Mouse (Mus musculus) activated CD4-positive, CD25-positive, alpha-beta regulatory T cell, adult 4 months (primary cell): ENCODE results near the gene Cyp2w1. TPM values are rescaled to one million over a fixed set of nuclear protein-coding genes. Genes with fewer than 3 reads are reported as not detected.
"Not testable (repeated sequence)": the region's sequence is repeated elsewhere in the genome, so short reads cannot be mapped to it uniquely, and the experiment has no call there.

Experiments used
- ATAC-seq: one replicate; pipeline ENCODE4 v1.8.0; 2017
- polyA plus RNA-seq, 2 experiments: library from polyadenylated mRNA; unstranded; fragments of 100-300 nt; shearing (Covaris generic); gene quantifications; one replicate each; pipeline ENCODE4 v1.2.1; 2017

The Cyp2w1 gene
- polyA plus RNA-seq, 2 experiments from 2014 or later = not detected

DNA sequence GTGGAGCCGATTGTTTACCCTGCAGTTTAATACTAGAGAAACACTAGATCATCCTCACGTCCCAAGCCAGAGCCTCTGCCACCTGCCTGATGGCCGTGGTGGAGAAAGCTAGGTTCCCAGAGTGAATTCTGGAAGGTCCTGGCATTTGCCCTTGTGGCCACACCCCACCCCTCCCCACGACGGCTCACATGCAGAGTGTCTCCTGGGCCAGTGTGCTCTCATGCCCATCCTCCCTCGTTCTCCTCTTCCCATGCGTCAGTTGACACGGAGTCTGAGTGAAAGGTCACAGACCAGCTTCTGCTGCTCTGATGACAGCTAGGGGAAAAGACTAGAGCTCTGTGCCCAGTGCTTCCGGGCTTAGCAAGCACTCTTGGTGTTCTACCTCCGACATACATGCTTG, 32.1 kb downstream of the Cyp2w1 start:
- peak; percentile 28 for ATAC-seq

GRCm38 (mm10) chr5:139386047-139386446, 33.6 kb downstream of the Cyp2w1 start:
- ATAC-seq = no peak

DNA sequence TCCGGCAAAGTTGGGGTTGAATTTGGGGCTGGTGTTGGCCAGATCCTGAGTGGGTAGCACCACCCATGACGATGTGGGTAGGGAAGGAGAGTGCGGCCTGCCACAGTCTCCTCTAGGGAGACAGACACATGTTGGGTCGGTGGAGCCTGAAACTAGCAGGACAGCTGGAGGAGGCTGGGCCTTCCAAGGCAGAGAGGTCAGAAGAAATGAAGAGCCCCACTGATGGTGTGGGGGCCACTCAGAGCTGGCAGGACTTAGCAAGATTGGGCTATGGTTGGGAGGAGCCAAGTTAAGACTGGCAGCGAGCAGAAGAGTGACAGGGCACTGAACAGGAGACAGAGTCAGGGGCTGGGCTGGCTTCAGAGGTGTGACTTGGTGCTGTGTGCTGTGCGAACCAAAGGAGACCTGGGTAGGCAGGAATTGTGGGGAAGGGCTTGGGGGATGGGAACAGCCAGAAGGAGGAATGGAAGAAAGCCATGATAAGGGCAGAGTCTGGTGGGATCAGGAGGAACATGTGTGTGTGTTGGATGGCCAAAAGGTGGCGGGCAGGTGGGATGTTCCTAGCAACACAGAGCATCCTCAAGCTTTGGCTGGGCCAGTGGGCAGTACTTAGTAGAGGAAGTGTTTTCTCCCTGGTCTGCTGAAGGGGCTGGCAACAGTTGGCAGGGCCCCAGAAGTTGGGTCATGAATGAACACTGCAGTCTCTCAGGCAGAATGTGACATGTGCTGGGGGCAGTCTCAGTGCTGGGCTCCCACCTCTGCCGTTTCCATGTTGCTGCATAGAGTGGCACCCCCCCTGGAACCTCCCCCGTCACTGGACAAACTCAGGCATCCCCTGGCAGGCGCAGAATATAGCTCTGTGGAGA, 35.1 kb downstream of the Cyp2w1 start:
- no peak for ATAC-seq

DNA sequence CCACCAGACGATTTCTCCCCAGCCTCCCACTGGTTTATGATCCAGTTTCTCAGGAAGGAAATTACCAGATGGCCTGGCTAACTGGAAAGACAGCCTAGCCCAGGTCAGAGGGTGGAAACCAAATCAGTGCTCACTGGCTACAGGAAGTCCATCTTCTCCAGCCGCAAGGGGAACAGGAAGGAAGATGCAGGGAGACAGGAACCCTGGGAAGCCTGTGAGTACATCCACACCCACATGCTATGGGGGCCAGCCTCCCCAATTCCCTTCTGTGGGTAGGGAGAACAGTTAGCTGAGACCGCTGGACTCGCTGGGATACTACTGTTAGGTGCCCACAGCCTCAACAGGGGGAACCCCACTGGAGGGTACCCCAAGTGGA, 35.8 kb downstream of the Cyp2w1 start:
- no peak for ATAC-seq

- peak; percentile 40 for ATAC-seq
Measured at GRCm38 (mm10) chr5:139388694-139389675, 36.6 kb downstream of the Cyp2w1 start.

GRCm38 (mm10) chr5:139389676-139390061, 37.3 kb downstream of the Cyp2w1 start:
- ATAC-seq = no peak

GRCm38 (mm10) chr5:139390324-139391119, 38.1 kb downstream of the Cyp2w1 start:
- ATAC-seq = not testable (repeated sequence)

- no peak for ATAC-seq
Measured at GRCm38 (mm10) chr5:139391309-139391990, 39.0 kb downstream of the Cyp2w1 start.

DNA sequence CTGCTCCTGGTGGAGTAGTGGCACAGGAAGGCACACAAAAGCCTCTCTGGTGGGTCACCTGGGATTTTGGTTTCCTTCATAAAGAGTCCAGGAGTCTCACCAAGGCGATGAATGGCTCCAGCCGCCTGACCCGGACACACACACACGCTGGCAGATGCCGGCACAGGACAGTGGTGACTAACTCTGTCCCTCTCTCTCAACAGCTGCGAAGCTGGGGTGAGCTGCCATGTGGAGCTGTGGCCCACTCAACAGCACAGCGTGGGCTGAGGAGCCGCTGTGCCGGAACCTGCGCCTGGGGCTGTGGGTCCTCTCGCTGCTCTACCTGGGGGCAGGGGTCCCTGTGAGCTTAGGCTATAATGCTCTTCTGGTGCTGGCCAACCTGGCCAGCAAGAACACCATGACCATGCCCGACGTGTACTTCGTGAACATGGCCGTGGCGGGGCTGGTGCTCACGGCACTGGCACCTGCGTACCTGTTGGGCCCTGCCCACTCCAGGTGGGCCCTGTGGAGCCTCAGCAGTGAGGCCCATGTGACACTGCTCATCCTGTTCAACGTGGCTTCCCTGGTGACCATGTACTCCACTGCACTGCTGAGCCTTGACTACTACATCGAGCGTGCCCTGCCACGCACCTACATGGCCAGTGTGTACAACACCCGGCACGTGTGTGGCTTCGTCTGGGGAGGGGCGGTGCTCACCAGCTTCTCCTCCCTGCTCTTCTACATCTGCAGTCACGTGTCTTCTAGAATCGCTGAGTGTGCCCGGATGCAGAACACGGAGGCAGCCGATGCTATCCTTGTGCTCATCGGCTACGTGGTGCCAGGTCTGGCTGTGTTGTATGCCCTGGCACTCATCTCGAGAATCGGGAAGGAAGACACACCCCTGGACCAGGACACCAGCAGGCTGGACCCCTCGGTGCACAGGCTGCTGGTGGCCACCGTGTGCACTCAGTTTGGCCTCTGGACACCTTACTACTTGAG, 40.1 kb downstream of the Cyp2w1 start:
- ATAC-seq = no peak

DNA sequence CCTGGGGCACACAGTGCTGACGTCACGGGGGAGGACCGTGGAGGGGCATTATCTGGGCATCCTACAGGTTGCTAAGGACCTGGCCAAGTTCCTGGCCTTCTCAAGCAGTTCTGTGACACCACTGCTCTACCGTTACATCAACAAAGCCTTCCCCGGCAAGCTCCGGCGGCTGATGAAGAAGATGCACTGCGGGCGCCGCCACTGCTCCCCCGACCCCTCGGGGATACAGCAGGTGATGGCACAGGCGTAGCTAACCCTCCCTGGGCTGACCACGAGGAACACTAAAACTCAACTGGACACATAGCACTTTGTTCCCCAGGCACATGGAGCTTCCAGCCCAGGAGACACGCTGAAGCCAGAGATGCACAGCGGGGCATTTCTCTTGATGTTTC, 40.8 kb downstream of the Cyp2w1 start:
- ATAC-seq = no peak

DNA sequence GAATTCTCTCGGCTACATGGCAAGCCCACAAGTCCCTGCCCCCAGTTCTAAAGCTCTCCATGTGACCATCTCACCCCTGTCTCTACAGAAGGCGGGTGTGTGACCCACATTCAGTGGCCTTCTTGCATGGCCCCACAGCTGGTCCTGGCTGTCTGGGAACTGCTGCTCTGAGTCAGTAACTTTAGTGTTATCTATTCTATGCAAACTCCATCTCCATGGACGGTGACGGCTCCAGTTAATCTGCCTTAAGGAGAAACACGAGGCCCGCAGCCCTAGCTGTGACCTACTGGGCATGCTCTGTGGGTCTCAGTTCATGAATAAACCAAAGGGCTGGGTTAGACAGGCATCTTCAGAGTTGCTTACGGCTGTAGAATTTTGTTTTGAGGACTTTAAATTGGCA, 42.0 kb downstream of the Cyp2w1 start:
- no peak for ATAC-seq

- ATAC-seq = no peak
Measured at GRCm38 (mm10) chr5:139395528-139395927, 43.1 kb downstream of the Cyp2w1 start.

DNA sequence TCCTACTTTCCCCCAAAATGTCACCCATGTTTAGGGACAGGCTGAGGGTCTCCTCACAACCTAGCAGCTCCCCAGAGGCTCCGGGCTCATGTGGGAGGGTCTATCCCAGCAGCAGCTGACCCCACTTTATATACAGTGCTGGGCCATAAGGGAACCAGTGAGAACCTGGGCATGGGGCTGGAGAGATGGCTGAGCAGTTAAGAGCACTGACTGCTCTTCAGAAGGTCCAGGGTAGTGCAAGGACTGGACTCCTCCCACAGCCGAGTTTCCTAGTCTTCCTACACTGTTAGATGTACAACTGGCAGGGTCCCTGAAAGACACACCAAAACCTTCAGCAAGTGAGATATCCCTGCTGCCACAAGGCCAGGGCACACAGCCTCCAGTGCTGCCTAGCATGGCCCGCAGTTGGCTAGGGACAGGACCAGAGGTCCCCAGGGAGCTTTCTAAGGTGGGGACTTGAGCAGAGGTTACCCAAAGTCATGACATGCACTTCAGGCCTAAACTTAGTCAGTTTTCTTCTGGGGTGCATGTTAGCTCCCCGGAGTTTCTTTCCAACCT, 45.0 kb downstream of the Cyp2w1 start:
- no peak for ATAC-seq

- peak; percentile 90 for ATAC-seq
Measured at GRCm38 (mm10) chr5:139397959-139398753, 45.7 kb downstream of the Cyp2w1 start.

- no peak for ATAC-seq
Measured at GRCm38 (mm10) chr5:139398786-139399185, 46.4 kb downstream of the Cyp2w1 start.

DNA sequence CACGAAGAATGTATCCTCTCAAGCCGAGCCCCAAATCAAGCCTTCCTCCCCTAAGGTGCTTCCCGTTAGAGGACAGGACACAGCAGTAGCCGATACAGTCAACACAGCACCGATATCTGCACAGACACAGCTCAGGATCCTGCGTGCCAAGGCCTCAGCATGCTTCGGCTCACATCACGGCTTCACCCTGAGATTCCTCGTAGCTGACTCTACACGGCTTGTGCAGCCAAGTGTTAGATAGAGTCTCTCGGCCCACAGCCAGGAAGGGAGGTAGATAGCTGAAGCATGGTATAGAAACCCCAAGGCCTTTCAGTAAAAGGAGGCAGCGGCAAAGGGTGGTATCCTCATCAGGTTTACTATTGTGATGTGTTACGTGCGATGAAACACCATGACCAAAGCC, 47.6 kb downstream of the Cyp2w1 start:
- no peak for ATAC-seq

DNA sequence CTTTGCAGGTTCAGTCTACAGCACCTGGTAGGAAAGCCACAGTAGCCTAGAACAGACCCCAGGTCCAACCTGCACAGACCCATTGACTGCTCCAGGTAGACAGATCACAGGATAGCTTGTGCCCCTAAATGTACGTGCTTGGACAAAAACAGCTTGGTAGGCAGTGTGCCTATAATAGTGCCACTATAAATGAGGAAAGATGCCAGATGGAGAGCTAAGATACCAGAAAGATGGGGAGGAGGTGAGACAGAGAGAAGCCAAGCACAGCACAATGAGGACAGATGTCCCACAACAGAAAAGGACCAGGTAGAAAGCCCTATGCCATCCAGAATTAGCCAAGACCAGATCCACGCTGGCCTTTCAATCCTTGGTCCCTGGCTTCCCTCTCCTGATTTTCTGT, 49.7 kb downstream of the Cyp2w1 start:
- no peak for ATAC-seq

GRCm38 (mm10) chr5:139403692-139404260, 51.4 kb downstream of the Cyp2w1 start:
- no peak for ATAC-seq

DNA sequence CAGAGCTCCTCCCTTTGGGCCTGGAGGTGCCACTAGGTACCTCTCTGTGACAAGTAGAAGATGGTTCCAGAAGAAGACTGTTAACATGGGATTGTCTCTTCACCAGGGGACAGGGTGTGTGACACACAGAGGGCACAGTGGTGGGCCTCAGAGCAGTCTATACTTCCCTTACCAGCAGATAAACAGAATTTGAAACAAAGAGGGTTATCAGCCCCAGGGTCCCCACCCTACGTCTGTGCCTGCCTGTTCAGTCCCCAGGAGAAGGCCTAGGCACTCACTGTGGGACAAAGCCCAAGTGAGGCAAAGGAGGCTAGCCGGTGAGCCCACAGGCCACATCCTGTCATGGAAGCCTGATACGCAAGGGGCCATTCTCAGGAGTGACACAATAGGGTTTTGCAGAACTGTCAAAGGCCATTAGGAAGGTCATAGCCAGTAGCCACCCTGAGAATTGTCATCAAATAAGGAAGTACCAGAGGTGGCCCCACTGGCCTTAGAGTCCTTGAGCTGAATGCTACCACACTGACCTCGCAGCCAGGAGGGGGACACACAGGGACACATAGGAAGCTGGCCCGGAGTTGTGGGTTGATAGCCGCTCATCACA, 52.5 kb downstream of the Cyp2w1 start, which contains the start of gene C130050O18Rik:
Gene C130050O18Rik, plus strand, starts transcription at position 480 of the 601 bp plus-strand sequence.
- ATAC-seq = no peak
